In the genomic region with DNA sequence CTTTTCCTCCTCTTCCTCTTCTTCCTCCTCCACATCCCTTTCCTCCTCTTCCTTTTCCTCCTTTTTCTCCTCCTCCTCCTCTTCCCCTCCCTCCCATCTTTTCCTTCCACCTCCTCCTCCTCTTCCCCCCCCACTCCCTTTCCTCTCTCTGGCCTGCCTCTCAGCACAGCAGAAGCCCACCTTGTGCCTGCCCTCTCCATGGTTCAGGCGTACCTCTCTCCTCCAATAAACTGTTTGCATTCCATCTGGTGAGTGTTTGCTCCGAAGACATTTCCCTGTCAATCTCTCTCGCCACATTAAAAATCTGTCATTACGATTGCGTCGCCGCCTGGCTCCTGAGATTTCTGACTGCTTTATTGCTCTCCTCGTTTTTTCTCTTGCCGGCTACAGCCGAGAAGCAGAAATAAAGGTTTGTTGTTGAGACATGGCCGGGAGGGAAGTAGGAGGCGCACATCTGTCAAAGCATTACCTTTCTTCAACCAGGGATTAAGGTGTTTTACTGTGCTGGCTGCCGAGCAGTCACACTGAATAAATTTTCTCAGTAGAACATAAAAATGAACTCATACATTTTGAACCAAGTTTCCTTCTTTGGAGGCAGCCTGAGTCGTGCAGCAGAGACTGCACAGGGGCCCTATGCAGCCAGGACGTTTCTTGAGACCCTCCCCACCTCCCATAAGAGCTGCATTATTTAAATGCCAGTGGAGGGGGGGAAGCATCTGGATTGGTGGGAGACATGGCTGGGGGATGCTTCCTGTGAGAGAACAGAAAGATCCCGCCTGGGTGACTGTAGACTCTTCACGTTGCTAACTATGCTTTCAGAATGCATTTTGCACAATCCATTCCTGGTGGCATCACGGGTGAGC, we compare ENCODE assay signal across 8 mouse cellular contexts.
DNase-seq lines count a peak whose midpoint lies in the region; ATAC-seq and TF ChIP-seq lines count a peak whose summit lies in the region.
"Had no signal": no experiment of that assay in that cellular context is flagged by ENCODE, and none has a peak within 500 bp of the region (broad histone marks: within the 10 kb centered on the region; RNA-seq: fewer than 3 reads in every experiment).

No protein-coding gene starts in this region.

- no peak overlapping the region for H3K9ac ChIP-seq in lung, embryonic 14.5 days
- H3K9ac ChIP-seq in forebrain, postnatal 0 days: peak overlapping the region; percentile 31
- H3K9ac ChIP-seq in stomach, embryonic 15.5 days: no peak overlapping the region
- H3K9ac ChIP-seq in liver, postnatal 0 days (replicated peaks): no peak overlapping the region
- H3K9ac ChIP-seq: heart, embryonic 13.5 days had no signal

- TF ChIP-seq EP300 in liver, postnatal 0 days (IDR thresholded peaks at IDR 0.05; ENCODE audit: low read depth): no peak

- DNase-seq in lung, embryonic 14.5 days: peak; percentile 5
- DNase-seq in lung, adult 2 months: no peak
- DNase-seq in forebrain, postnatal 0 days: peak; percentile 68
- DNase-seq in left cerebral cortex, postnatal 14 days (ENCODE audit: low spot score in 2 of 2): peak; percentile 15 to 39
- DNase-seq in spleen, adult 12 weeks (ENCODE audit: low spot score): no peak
- no peak for DNase-seq in liver, postnatal 0 days

- H3K4me3 ChIP-seq in lung, embryonic 14.5 days (ENCODE audit: low read depth, low read length): no peak overlapping the region
- no peak overlapping the region for H3K4me3 ChIP-seq in lung, adult 2 months (replicated peaks; ENCODE audit: extremely low read depth, low read depth, low read length)
- H3K4me3 ChIP-seq in forebrain, postnatal 0 days (ENCODE audit: low read depth, low read length): no peak overlapping the region; the same call in 1 of the 2 replicates
- H3K4me3 ChIP-seq in stomach, embryonic 15.5 days (replicated peaks): no peak overlapping the region
- no peak overlapping the region for H3K4me3 ChIP-seq in liver, postnatal 0 days (ENCODE audit: low read depth, low read length)
- H3K4me3 ChIP-seq: heart, embryonic 13.5 days had no signal

- H3K4me2 ChIP-seq in lung, embryonic 14.5 days: no peak overlapping the region
- H3K4me2 ChIP-seq in forebrain, postnatal 0 days (ENCODE audit: low read depth): peak overlapping the region; percentile 36
- 0 out of 2 replicates have a peak overlapping the region, but pooled peaks have one; percentile 13 for H3K4me2 ChIP-seq in stomach, embryonic 15.5 days
- no peak overlapping the region for H3K4me2 ChIP-seq in liver, postnatal 0 days (ENCODE audit: low read depth, low read length)
- H3K4me2 ChIP-seq: heart, embryonic 13.5 days had no signal

- ATAC-seq in lung, embryonic 14.5 days (ENCODE audit: insufficient read depth): no peak
- ATAC-seq in forebrain, postnatal 0 days: peak; percentile 64
- no peak for ATAC-seq in stomach, embryonic 15.5 days (ENCODE audit: insufficient read depth, low FRiP score, low read depth)
- no peak for ATAC-seq in liver, postnatal 0 days

- no peak overlapping the region for H3K27ac ChIP-seq in lung, embryonic 14.5 days (ENCODE audit: low read depth)
- H3K27ac ChIP-seq in forebrain, postnatal 0 days (ENCODE audit: low read depth, low read length): peak overlapping the region; percentile 59
- no peak overlapping the region for H3K27ac ChIP-seq in stomach, embryonic 15.5 days
- no peak overlapping the region for H3K27ac ChIP-seq in liver, postnatal 0 days (ENCODE audit: low read depth)
- H3K27ac ChIP-seq: heart, embryonic 13.5 days had no signal

- H3K27me3 ChIP-seq in lung, embryonic 14.5 days (ENCODE audit: insufficient read depth, low read length): no peaks in the 10 kb centered on the region
- no peaks in the 10 kb centered on the region for H3K27me3 ChIP-seq in forebrain, postnatal 0 days (ENCODE audit: insufficient read depth, low read length)
- H3K27me3 ChIP-seq in stomach, embryonic 15.5 days (replicated peaks): no peaks in the 10 kb centered on the region
- H3K27me3 ChIP-seq in liver, postnatal 0 days (ENCODE audit: insufficient read depth, low read length): no peaks in the 10 kb centered on the region

- WGBS in lung, embryonic 14.5 days: 21% methylated on average over 18 of the region's 18 CpGs
- 36% methylated on average over 18 of the region's 18 CpGs for WGBS in lung, adult 2 months
- 29% methylated on average over 18 of the region's 18 CpGs for WGBS in forebrain, postnatal 0 days
- WGBS in stomach, embryonic 15.5 days: 27% methylated on average over 18 of the region's 18 CpGs
- 58% methylated on average over 18 of the region's 18 CpGs for WGBS in liver, postnatal 0 days (ENCODE audit: insufficient replicate concordance)

- H3K36me3 ChIP-seq in lung, embryonic 14.5 days (ENCODE audit: insufficient read depth): no peaks in the 10 kb centered on the region
- H3K36me3 ChIP-seq in forebrain, postnatal 0 days (ENCODE audit: insufficient read depth): no peaks in the 10 kb centered on the region
- H3K36me3 ChIP-seq in stomach, embryonic 15.5 days: no peaks in the 10 kb centered on the region
- H3K36me3 ChIP-seq in liver, postnatal 0 days (replicated peaks; ENCODE audit: insufficient read depth, low read length): no peaks in the 10 kb centered on the region
- H3K36me3 ChIP-seq: heart, embryonic 13.5 days had no signal

- no peak for TF ChIP-seq POLR2A in lung, adult 2 months (IDR thresholded peaks at IDR 0.05; ENCODE audit: borderline replicate concordance, extremely low read depth, low read depth, low read length)

- no peaks in the 10 kb centered on the region for H3K9me3 ChIP-seq in lung, embryonic 14.5 days (ENCODE audit: low read depth, low read length)
- H3K9me3 ChIP-seq in forebrain, postnatal 0 days (ENCODE audit: low read length): no peaks in the 10 kb centered on the region
- H3K9me3 ChIP-seq in stomach, embryonic 15.5 days: no peaks in the 10 kb centered on the region
- H3K9me3 ChIP-seq in liver, postnatal 0 days (ENCODE audit: low read length): no peaks in the 10 kb centered on the region
- H3K9me3 ChIP-seq: heart, embryonic 13.5 days had no signal

- no peak for TF ChIP-seq CTCF in lung, embryonic 14.5 days (IDR thresholded peaks at IDR 0.05; ENCODE audit: low read depth)
- no peak for TF ChIP-seq CTCF in lung, adult 2 months (IDR thresholded peaks at IDR 0.05; ENCODE audit: insufficient read depth, low read length)
- no peak for TF ChIP-seq CTCF in forebrain, postnatal 0 days (IDR thresholded peaks at IDR 0.05; ENCODE audit: low read depth)
- no peak for TF ChIP-seq CTCF in liver, postnatal 0 days (IDR thresholded peaks at IDR 0.05; ENCODE audit: low read depth)

- no peaks in the 10 kb centered on the region for H3K4me1 ChIP-seq in lung, embryonic 14.5 days (ENCODE audit: insufficient read depth)
- H3K4me1 ChIP-seq in lung, adult 2 months (ENCODE audit: control insufficient read depth, insufficient read depth, low read length): no peaks in the 10 kb centered on the region
- H3K4me1 ChIP-seq in forebrain, postnatal 0 days (ENCODE audit: insufficient read depth): no peaks in the 10 kb centered on the region; the same call in 1 of the 2 replicates
- H3K4me1 ChIP-seq in stomach, embryonic 15.5 days: no peaks in the 10 kb centered on the region
- no peaks in the 10 kb centered on the region for H3K4me1 ChIP-seq in liver, postnatal 0 days (ENCODE audit: insufficient read depth)
- H3K4me1 ChIP-seq: heart, embryonic 13.5 days had no signal

- intact Hi-C loops in left cerebral cortex, postnatal 14 days (cut with DNase I): no loop called here

Comparison
In these comparisons a context has a peak if more than half of its experiments do, and no peak if none do; other contexts are left out.
1. DNase-seq: peak in lung, embryonic 14.5 days (single experiment), forebrain, postnatal 0 days (single experiment) and left cerebral cortex, postnatal 14 days (2 of 2); none in lung, adult 2 months (single experiment), spleen, adult 12 weeks (single experiment) and liver, postnatal 0 days (single experiment).
2. H3K4me2 ChIP-seq: peak in forebrain, postnatal 0 days (single experiment) and stomach, embryonic 15.5 days (single experiment); none in lung, embryonic 14.5 days (single experiment) and liver, postnatal 0 days (single experiment).